Mouse (Mus musculus): ENCODE results near the gene Tmeff1.

DNA sequence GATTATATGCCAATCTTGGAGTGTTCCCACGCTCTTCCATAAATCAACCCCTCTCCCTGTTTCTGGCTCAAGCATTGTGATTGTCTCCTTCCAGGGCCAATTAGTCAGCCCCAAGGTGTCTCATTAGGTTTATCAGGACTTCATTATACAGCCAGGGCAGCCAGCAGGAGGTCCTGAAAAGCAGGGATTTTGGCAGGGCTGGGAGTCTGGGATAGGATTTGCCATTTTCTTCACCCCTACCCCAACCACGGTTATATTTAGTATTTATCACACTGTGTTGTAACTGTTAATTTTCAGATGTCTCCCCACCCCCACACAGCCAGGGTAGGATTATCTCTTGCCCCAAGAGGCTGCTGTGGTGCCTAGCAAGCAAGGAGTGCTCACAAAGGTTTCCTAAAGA is 3.8 kb upstream of the Tmeff1 start:
- TF ChIP-seq CTCF (conservative IDR thresholded peaks at IDR 0.05; ENCODE audit: low read length) (no peak), POU5F1 (IDR thresholded peaks at IDR 0.05; ENCODE audit: borderline replicate concordance, low read length) (no peak)
